Mouse (Mus musculus): ENCODE results near the gene Cux2. TPM values are rescaled to one million over a fixed set of nuclear protein-coding genes. Genes with fewer than 3 reads are reported as not detected.
A peak's percentile ranks its signal among the peaks of the same experiment; 100 is the strongest.

Cux2 gene
- total RNA-seq, 1 experiment from 2014 or later: under 0.01 TPM

- no peak for ATAC-seq (ENCODE audit: extremely low read depth, insufficient number of reproducible peaks, low FRiP score, poor library complexity, severe bottlenecking)
Measured at GRCm38 (mm10) chr5:122063204-122063933, 13.5 kb upstream of the Cux2 start.

- no peak for ATAC-seq (ENCODE audit: extremely low read depth, insufficient number of reproducible peaks, low FRiP score, poor library complexity, severe bottlenecking)
Measured at GRCm38 (mm10) chr5:122062479-122062878, 12.6 kb upstream of the Cux2 start.

GRCm38 (mm10) chr5:122060767-122061333 is 10.9 kb upstream of the Cux2 start:
- ATAC-seq (ENCODE audit: extremely low read depth, insufficient number of reproducible peaks, low FRiP score, poor library complexity, severe bottlenecking): no peak

DNA sequence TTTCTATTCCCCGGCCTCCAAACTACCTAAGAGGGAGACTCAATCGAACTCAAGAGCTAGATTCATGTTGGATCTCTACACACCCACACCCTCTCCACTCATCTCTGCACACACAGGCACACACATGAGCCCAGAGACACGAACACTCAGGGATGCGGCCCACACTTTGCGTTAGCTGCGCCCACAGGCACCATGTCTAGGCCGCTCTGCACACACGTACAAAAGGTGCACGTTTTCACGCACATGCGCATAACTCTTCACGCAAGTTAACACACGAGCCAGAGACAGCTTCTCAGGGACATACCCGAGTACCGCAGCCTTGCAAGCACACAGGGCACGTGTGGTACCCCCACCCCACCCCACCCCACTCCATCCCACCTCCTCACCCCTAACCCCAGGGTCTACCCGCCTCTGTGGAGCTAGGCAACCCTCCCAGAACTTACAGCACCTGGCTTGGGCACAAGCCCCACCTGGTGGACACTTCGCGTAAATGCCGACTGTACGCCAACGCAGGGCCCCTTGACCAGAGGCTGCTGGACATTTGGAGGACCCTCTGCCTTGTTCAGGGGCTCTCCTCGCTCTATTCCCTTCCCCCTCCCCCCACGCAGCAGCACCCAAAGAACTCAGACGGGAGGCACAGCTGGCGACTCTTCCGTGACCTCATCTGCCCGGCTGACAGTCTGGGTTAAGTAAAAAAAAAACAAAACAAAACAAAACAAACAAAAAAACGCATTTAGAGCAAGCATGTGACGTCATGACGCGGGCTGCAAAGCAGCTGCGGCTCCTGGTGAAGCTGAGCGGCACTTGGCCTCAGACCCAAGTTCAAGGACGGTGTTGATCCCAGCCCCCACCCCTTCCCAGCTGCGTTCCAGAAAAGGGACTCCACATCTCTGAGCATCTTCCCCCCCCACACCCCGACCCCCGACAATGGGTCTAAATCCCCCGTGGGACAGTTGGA is 9.4 kb upstream of the Cux2 start:
- peak; percentile 20; the same call in 1 of the 2 replicates for ATAC-seq (ENCODE audit: extremely low read depth, insufficient number of reproducible peaks, low FRiP score, poor library complexity, severe bottlenecking)

DNA sequence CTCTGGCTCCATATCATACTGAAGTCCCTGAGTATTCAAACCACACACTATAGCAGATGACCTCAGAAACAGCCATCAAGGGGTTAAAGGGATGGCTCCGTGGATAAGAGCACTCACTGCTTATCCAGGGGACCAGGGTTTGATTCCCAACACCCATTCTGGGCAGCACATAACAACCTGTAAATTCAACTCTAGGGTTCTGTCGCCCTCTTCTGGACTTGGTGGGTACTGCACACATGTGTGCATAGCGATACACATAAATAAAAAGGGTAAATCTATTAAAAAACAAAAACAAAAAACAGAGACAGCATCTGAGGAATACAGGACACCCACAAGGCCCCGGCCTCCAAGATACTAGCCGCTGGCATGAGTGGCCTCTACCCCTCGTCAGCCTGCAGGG is 7.7 kb upstream of the Cux2 start:
- ATAC-seq (ENCODE audit: extremely low read depth, insufficient number of reproducible peaks, low FRiP score, poor library complexity, severe bottlenecking): no peak

DNA sequence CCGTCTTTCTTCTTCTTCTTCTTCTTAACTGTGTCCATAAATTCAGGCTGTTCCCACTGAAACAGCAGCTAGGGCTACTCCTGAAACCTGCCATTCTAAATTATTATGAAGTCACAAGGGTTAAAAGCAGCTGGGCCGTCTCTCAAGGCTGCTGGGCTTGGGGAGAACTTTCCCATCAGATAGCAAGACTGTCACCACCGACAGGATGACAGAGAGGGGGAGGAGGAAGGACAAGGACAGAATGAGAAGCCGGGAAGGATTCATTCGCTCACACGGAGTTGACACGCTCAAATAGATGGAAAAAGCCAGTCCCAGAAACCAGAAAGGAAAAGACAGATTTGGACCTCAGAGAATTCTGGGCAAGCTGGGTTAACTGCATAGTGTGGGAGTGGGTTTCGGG is 6.7 kb upstream of the Cux2 start:
- ATAC-seq (ENCODE audit: extremely low read depth, insufficient number of reproducible peaks, low FRiP score, poor library complexity, severe bottlenecking): no peak

- ATAC-seq (ENCODE audit: extremely low read depth, insufficient number of reproducible peaks, low FRiP score, poor library complexity, severe bottlenecking): no peak
Measured at GRCm38 (mm10) chr5:122054130-122054843, 4.4 kb upstream of the Cux2 start.

DNA sequence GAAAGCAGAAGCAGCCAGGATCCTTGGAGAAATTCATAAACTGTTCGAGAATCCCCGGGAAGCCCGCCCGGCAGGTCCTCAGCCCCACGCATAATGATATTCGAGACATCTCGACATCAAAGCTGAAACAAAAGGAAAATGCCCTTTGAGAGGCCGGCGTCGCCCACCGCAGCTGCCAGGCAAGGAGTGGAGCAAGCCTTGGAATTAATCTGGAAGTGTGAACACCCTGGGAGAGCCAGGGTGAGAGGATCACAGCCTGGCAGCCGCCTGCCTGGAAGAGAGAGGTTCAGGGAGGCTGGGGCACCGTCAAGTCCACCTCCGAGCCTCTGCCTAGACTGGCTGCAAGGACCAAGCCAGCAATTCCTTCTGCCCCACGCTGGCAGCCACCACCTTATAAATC is 3.7 kb upstream of the Cux2 start:
- no peak for ATAC-seq (ENCODE audit: extremely low read depth, insufficient number of reproducible peaks, low FRiP score, poor library complexity, severe bottlenecking)

DNA sequence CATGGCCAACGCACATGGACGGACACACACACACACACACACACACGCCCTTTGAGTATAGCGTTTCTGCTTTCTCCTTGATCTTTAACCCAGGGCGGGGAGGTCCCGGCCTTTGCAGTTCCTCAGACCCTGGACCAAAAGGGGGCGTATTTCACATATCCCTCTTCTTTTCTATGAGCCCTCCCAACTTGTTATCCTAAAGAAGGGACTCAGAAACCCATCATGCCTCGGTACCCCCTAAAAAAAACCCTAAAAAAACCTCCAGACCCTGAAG is 867 bp upstream of the Cux2 start:
- no peak for ATAC-seq (ENCODE audit: extremely low read depth, insufficient number of reproducible peaks, low FRiP score, poor library complexity, severe bottlenecking)

DNA sequence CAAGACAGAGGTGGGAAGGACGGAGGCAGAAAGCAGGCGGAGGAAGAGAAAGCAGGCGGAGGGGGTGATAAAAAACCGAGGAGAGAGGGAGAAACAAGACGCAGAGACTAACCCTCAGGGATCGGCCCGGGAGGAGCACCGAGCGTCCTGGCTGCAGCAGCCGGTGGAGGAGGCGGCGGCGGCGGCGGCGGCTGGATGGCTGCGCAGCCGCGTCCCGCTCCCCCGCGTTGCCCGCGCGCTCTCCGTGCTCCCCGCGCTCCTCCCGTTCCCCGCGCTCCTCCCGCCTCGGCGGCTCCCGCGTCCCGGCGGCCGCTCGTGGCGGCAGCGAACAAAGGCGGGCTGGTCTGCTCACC is 262 bp downstream of the Cux2 start:
- no peak for ATAC-seq (ENCODE audit: extremely low read depth, insufficient number of reproducible peaks, low FRiP score, poor library complexity, severe bottlenecking)

- ATAC-seq (ENCODE audit: extremely low read depth, insufficient number of reproducible peaks, low FRiP score, poor library complexity, severe bottlenecking): no peak
Measured at GRCm38 (mm10) chr5:122048686-122049663, 927 bp downstream of the Cux2 start.

GRCm38 (mm10) chr5:122048252-122048651 is 1.6 kb downstream of the Cux2 start:
- ATAC-seq (ENCODE audit: extremely low read depth, insufficient number of reproducible peaks, low FRiP score, poor library complexity, severe bottlenecking): no peak

GRCm38 (mm10) chr5:122047791-122048190 is 2.1 kb downstream of the Cux2 start:
- no peak for ATAC-seq (ENCODE audit: extremely low read depth, insufficient number of reproducible peaks, low FRiP score, poor library complexity, severe bottlenecking)

DNA sequence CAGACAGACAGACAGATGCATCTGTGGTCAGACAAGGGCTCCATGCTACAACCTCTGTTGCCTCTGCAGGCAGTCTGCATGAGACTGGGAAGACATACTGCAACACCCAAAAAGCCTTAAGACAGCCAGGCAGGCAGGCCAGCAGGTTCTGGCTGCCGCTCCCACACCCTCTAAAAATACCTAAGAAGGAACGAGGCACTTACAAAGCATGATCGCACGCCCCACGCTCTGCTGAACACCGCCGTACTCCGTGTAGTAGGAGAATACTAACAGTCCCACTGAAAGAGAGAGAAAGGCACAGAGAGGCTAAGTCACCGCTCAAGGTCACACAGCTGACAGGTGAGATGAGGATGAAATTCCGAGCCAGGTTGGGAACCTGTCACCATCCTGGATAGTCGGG is 6.3 kb downstream of the Cux2 start:
- ATAC-seq (ENCODE audit: extremely low read depth, insufficient number of reproducible peaks, low FRiP score, poor library complexity, severe bottlenecking): no peak

GRCm38 (mm10) chr5:122035278-122035677 is 14.6 kb downstream of the Cux2 start:
- ATAC-seq (ENCODE audit: extremely low read depth, insufficient number of reproducible peaks, low FRiP score, poor library complexity, severe bottlenecking): no peak

GRCm38 (mm10) chr5:122033167-122033478 is 16.8 kb downstream of the Cux2 start:
- ATAC-seq (ENCODE audit: extremely low read depth, insufficient number of reproducible peaks, low FRiP score, poor library complexity, severe bottlenecking): no peak

- no peak for ATAC-seq (ENCODE audit: extremely low read depth, insufficient number of reproducible peaks, low FRiP score, poor library complexity, severe bottlenecking)
Measured at GRCm38 (mm10) chr5:122032471-122033166, 17.3 kb downstream of the Cux2 start.

GRCm38 (mm10) chr5:122031146-122031545 is 18.8 kb downstream of the Cux2 start:
- no peak for ATAC-seq (ENCODE audit: extremely low read depth, insufficient number of reproducible peaks, low FRiP score, poor library complexity, severe bottlenecking)

All from neutrophil, adult 5-6 weeks (primary cell).